Mouse (Mus musculus): ENCODE measurements around the gene Kpna1. TPM values are rescaled to one million over a fixed set of nuclear protein-coding genes. Genes with fewer than 3 reads are reported as not detected.
"Not testable (repeated sequence)": the region's sequence is repeated elsewhere in the genome, so short reads cannot be mapped to it uniquely, and the experiment has no call there.

Gene Kpna1
- polyA plus RNA-seq, 2 experiments, result 10.9 to 35.0 TPM

GRCm38 (mm10) chr16:36008396-36008795 lies 29.8 kb downstream of the Kpna1 start:
- Histone ChIP-seq H3K4me1 (replicated peaks; ENCODE audit: control insufficient read depth in 2 of 2, insufficient read depth in 2 of 2, low read length in 1 of 2) (no peaks in the 10 kb centered on the region), H3K27me3 (ENCODE audit: control insufficient read depth, insufficient read depth, low read length) (no peaks in the 10 kb centered on the region), H3K4me3 (ENCODE audit: insufficient read depth in 1 of 2, low read depth in 2 of 2, low read length in 2 of 2) (no peak overlapping the region), H3K9ac (replicated peaks) (no peak overlapping the region), H3K27ac (no peak overlapping the region), H3K4me2 (ENCODE audit: low read depth) (no peak overlapping the region), H3K9me3 (ENCODE audit: control insufficient read depth, low read length) (no peaks in the 10 kb centered on the region), H3K36me3 (replicated peaks; ENCODE audit: control insufficient read depth, insufficient read depth, low read depth) (peaks cover 10% of the 10 kb centered on the region)
- 85% methylated on average over 3 of the region's 3 CpGs for WGBS (ENCODE audit: insufficient replicate concordance)
- no peak for TF ChIP-seq EP300 (IDR thresholded peaks at IDR 0.05; ENCODE audit: low read depth)
- no peak for TF ChIP-seq CTCF (IDR thresholded peaks at IDR 0.05; ENCODE audit: low read depth)
- DNase-seq (ENCODE audit: low read depth in 3 of 3, low spot score in 3 of 3) (no peak), ATAC-seq (ENCODE audit: insufficient read depth) (no peak)

- Histone ChIP-seq H3K36me3 (replicated peaks; ENCODE audit: control insufficient read depth, insufficient read depth, low read depth) (peaks cover 12% of the 10 kb centered on the region), H3K27ac (no peak overlapping the region), H3K9ac (replicated peaks) (no peak overlapping the region), H3K4me3 (ENCODE audit: insufficient read depth in 1 of 2, low read depth in 2 of 2, low read length in 2 of 2) (no peak overlapping the region), H3K4me1 (replicated peaks; ENCODE audit: control insufficient read depth in 2 of 2, insufficient read depth in 2 of 2, low read length in 1 of 2) (no peaks in the 10 kb centered on the region), H3K9me3 (ENCODE audit: control insufficient read depth, low read length) (no peaks in the 10 kb centered on the region), H3K4me2 (ENCODE audit: low read depth) (no peak overlapping the region), H3K27me3 (ENCODE audit: control insufficient read depth, insufficient read depth, low read length) (no peaks in the 10 kb centered on the region)
- DNase-seq (ENCODE audit: low read depth in 3 of 3, low spot score in 3 of 3) (no peak), ATAC-seq (ENCODE audit: insufficient read depth) (no peak)
- 81% methylated on average over 1 of the region's 1 CpGs for WGBS (ENCODE audit: insufficient replicate concordance)
- TF ChIP-seq EP300 (IDR thresholded peaks at IDR 0.05; ENCODE audit: low read depth), result no peak
- no peak for TF ChIP-seq CTCF (IDR thresholded peaks at IDR 0.05; ENCODE audit: low read depth)
These were observed 37.8 kb downstream of the Kpna1 start for GRCm38 (mm10) chr16:36016335-36016734.

GRCm38 (mm10) chr16:36028120-36028519 lies 49.6 kb downstream of the Kpna1 start:
- not testable (repeated sequence) for H3K9me3 ChIP-seq (ENCODE audit: control insufficient read depth, low read length); ATAC-seq (ENCODE audit: insufficient read depth); H3K9ac ChIP-seq (replicated peaks); H3K27ac ChIP-seq; H3K27me3 ChIP-seq (ENCODE audit: control insufficient read depth, insufficient read depth, low read length); H3K4me1 ChIP-seq (replicated peaks; ENCODE audit: control insufficient read depth in 2 of 2, insufficient read depth in 2 of 2, low read length in 1 of 2); DNase-seq (ENCODE audit: low read depth in 3 of 3, low spot score in 3 of 3); H3K4me2 ChIP-seq (ENCODE audit: low read depth); H3K4me3 ChIP-seq (ENCODE audit: insufficient read depth in 1 of 2, low read depth in 2 of 2, low read length in 2 of 2)
- 85% methylated on average over 1 of the region's 2 CpGs for WGBS (ENCODE audit: insufficient replicate concordance)
- H3K36me3 ChIP-seq (replicated peaks; ENCODE audit: control insufficient read depth, insufficient read depth, low read depth), result peaks cover 46% of the 10 kb centered on the region

- TF ChIP-seq CTCF (IDR thresholded peaks at IDR 0.05; ENCODE audit: low read depth) (no peak), EP300 (IDR thresholded peaks at IDR 0.05; ENCODE audit: low read depth) (peak; percentile 22; the same call in 1 of the 2 replicates)
- H3K4me1 ChIP-seq (replicated peaks; ENCODE audit: control insufficient read depth in 2 of 2, insufficient read depth in 2 of 2, low read length in 1 of 2), result peaks cover 6 to 16% of the 10 kb centered on the region in 2 experiments
- WGBS (ENCODE audit: insufficient replicate concordance), result under 1% methylated on average over 39 of the region's 39 CpGs
These were observed 62.4 kb downstream of the Kpna1 start, which contains the start of gene Wdr5b for GRCm38 (mm10) chr16:36040640-36041624. Gene Wdr5b (plus strand): TSS chr16:36041190.

GRCm38 (mm10) chr16:36041625-36042020 lies 63.1 kb downstream of the Kpna1 start:
- Histone ChIP-seq H3K36me3 (replicated peaks; ENCODE audit: control insufficient read depth, insufficient read depth, low read depth) (peaks cover 16% of the 10 kb centered on the region), H3K27ac (peak overlapping the region; percentile 68), H3K4me2 (ENCODE audit: low read depth) (peak overlapping the region; percentile 76), H3K4me3 (ENCODE audit: insufficient read depth in 1 of 2, low read depth in 2 of 2, low read length in 2 of 2) (peak overlapping the region; percentile 77 to 93), H3K9me3 (ENCODE audit: control insufficient read depth, low read length) (no peaks in the 10 kb centered on the region), H3K27me3 (ENCODE audit: control insufficient read depth, insufficient read depth, low read length) (no peaks in the 10 kb centered on the region), H3K9ac (replicated peaks) (peak overlapping the region; percentile 80), H3K4me1 (replicated peaks; ENCODE audit: control insufficient read depth in 2 of 2, insufficient read depth in 2 of 2, low read length in 1 of 2) (peaks cover 6 to 16% of the 10 kb centered on the region in 2 experiments)
- DNase-seq (ENCODE audit: low read depth in 3 of 3, low spot score in 3 of 3), result no peak
- WGBS (ENCODE audit: insufficient replicate concordance), result 16% methylated on average over 11 of the region's 11 CpGs
- TF ChIP-seq CTCF (IDR thresholded peaks at IDR 0.05; ENCODE audit: low read depth), result no peak
- no peak for TF ChIP-seq EP300 (IDR thresholded peaks at IDR 0.05; ENCODE audit: low read depth)
- ATAC-seq (ENCODE audit: insufficient read depth), result no peak

More at GRCm38 (mm10) chr16:36040640-36041624, 62.4 kb downstream of the Kpna1 start, which contains the start of gene Wdr5b:
- Histone ChIP-seq H3K9ac (replicated peaks) (peak within 1 kb of the TSS; percentile 80), H3K36me3 (replicated peaks; ENCODE audit: control insufficient read depth, insufficient read depth, low read depth) (peaks cover 16% of the 10 kb centered on the region), H3K27me3 (ENCODE audit: control insufficient read depth, insufficient read depth, low read length) (no peaks in the 10 kb centered on the region), H3K4me3 (ENCODE audit: insufficient read depth in 1 of 2, low read depth in 2 of 2, low read length in 2 of 2) (peak within 1 kb of the TSS; percentile 77 to 93), H3K9me3 (ENCODE audit: control insufficient read depth, low read length) (no peaks in the 10 kb centered on the region), H3K27ac (peak within 1 kb of the TSS; percentile 68), H3K4me2 (ENCODE audit: low read depth) (peak within 1 kb of the TSS; percentile 76)
- peak; percentile 90 to 94 (median 92) for DNase-seq (ENCODE audit: low read depth in 3 of 3, low spot score in 3 of 3)
- ATAC-seq (ENCODE audit: insufficient read depth), result peak; percentile 94

All from liver, embryonic 14.5 days (tissue).